15 mouse cellular contexts compared by ENCODE assay signal in the genomic region with DNA sequence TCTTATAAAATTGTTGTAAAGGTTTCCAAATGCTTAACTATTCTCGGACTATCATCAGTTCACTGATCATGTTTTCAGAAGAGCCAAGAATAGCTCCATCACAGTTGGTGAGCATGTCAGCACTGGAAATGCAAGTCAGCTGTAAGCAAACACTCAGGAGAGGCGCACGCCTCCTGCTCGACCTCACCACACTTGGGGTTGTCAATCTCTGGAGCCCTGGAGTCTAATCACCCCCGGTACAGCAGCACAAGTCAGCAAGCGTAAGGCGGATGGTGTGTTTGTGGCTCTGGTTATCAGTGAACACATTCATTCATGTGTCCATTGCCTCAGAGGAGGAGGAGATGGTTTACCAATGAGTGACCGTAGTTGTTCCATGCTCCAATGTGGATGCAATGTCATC. TPM values are rescaled to one million over a fixed set of nuclear protein-coding genes. Genes with fewer than 3 reads are reported as not detected.
DNase-seq lines count a peak whose midpoint lies in the region; ATAC-seq lines count a peak whose summit lies in the region.
"Had no signal": no experiment of that assay in that cellular context is flagged by ENCODE, and none has a peak within 500 bp of the region (broad histone marks: within the 10 kb centered on the region; RNA-seq: fewer than 3 reads in every experiment).

No protein-coding gene starts in this region.

- H3K9me3 ChIP-seq in heart, embryonic 15.5 days (replicated peaks), result no peaks in the 10 kb centered on the region; the same call in 1 of the 2 replicates
- no peaks in the 10 kb centered on the region for H3K9me3 ChIP-seq in liver, embryonic 15.5 days (replicated peaks)
- peaks cover 6% of the 10 kb centered on the region for H3K9me3 ChIP-seq in hindbrain, embryonic 16.5 days (ENCODE audit: control insufficient read depth, low read length)
- H3K9me3 ChIP-seq in forebrain, embryonic 15.5 days, result no peaks in the 10 kb centered on the region
- H3K9me3 ChIP-seq: hindbrain, embryonic 12.5 days had no signal

- no peak overlapping the region for H3K4me2 ChIP-seq in heart, embryonic 15.5 days
- no peak overlapping the region for H3K4me2 ChIP-seq in liver, embryonic 15.5 days
- H3K4me2 ChIP-seq in hindbrain, embryonic 16.5 days (ENCODE audit: low read length), result no peak overlapping the region
- no peak overlapping the region for H3K4me2 ChIP-seq in forebrain, embryonic 15.5 days (replicated peaks)
- H3K4me2 ChIP-seq: hindbrain, embryonic 12.5 days had no signal

- 0 out of 2 replicates have a peak, but pooled peaks cover 8% of the 10 kb centered on the region for H3K4me1 ChIP-seq in heart, embryonic 15.5 days (replicated peaks)
- H3K4me1 ChIP-seq in liver, embryonic 15.5 days (replicated peaks), result 0 out of 2 replicates have a peak, but pooled peaks cover 6% of the 10 kb centered on the region
- H3K4me1 ChIP-seq in hindbrain, embryonic 16.5 days (ENCODE audit: control insufficient read depth, insufficient read depth, low read depth, low read length), result no peaks in the 10 kb centered on the region
- no peaks in the 10 kb centered on the region for H3K4me1 ChIP-seq in forebrain, embryonic 15.5 days
- H3K4me1 ChIP-seq: hindbrain, embryonic 12.5 days had no signal

- peaks cover 37% of the 10 kb centered on the region for H3K36me3 ChIP-seq in heart, embryonic 15.5 days
- H3K36me3 ChIP-seq in liver, embryonic 15.5 days (replicated peaks), result peaks cover 18% of the 10 kb centered on the region; the same call in 1 of the 2 replicates
- peaks cover 31% of the 10 kb centered on the region for H3K36me3 ChIP-seq in hindbrain, embryonic 16.5 days (ENCODE audit: control insufficient read depth, insufficient read depth, low read length)
- peaks cover 54% of the 10 kb centered on the region for H3K36me3 ChIP-seq in forebrain, embryonic 15.5 days

- H3K27ac ChIP-seq in heart, embryonic 15.5 days, result no peak overlapping the region
- no peak overlapping the region for H3K27ac ChIP-seq in liver, embryonic 15.5 days (replicated peaks)
- no peak overlapping the region for H3K27ac ChIP-seq in hindbrain, embryonic 16.5 days (ENCODE audit: low read depth, low read length)
- no peak overlapping the region for H3K27ac ChIP-seq in forebrain, embryonic 15.5 days (replicated peaks)
- H3K27ac ChIP-seq: hindbrain, embryonic 12.5 days had no signal

- ATAC-seq in heart, embryonic 15.5 days (replicated peaks; ENCODE audit: insufficient number of reproducible peaks, insufficient read depth, low FRiP score, low read depth), result peak; percentile 47; the same call in 1 of the 2 replicates
- peak; percentile 84 for ATAC-seq in liver, embryonic 15.5 days (ENCODE audit: insufficient read depth)
- no peak for ATAC-seq in hindbrain, embryonic 16.5 days
- ATAC-seq in forebrain, embryonic 15.5 days (replicated peaks), result no peak
- ATAC-seq: forebrain, postnatal 0 days had no signal

- H3K27me3 ChIP-seq in heart, embryonic 15.5 days, result no peaks in the 10 kb centered on the region
- no peaks in the 10 kb centered on the region for H3K27me3 ChIP-seq in liver, embryonic 15.5 days
- no peaks in the 10 kb centered on the region for H3K27me3 ChIP-seq in hindbrain, embryonic 16.5 days (replicated peaks; ENCODE audit: control insufficient read depth, insufficient read depth, low read length)
- H3K27me3 ChIP-seq in forebrain, embryonic 15.5 days, result no peaks in the 10 kb centered on the region
- H3K27me3 ChIP-seq: hindbrain, embryonic 12.5 days had no signal

- no peak overlapping the region for H3K4me3 ChIP-seq in heart, embryonic 15.5 days
- no peak overlapping the region for H3K4me3 ChIP-seq in liver, embryonic 15.5 days (replicated peaks)
- H3K4me3 ChIP-seq in hindbrain, embryonic 16.5 days (ENCODE audit: low read length), result no peak overlapping the region
- no peak overlapping the region for H3K4me3 ChIP-seq in forebrain, embryonic 15.5 days
- H3K4me3 ChIP-seq: hindbrain, embryonic 12.5 days had no signal

- DNase-seq in embryo, embryonic 11 days, result peak; percentile 5
- no peak for DNase-seq in embryo, embryonic 10.5 days (ENCODE audit: low spot score)
- DNase-seq in gastrocnemius, adult 8-10 months (ENCODE audit: low spot score in 2 of 2), result peak; percentile 65 to 78
- DNase-seq in cerebellum, adult 8-10 months, result no peak
- DNase-seq: cerebellum, postnatal 10 days; forebrain, postnatal 0 days; kidney, adult 8-10 months; layer of hippocampus, adult 9-11 months; left cerebral cortex, postnatal 4 days; retina, postnatal 1 day had no signal

- H3K9ac ChIP-seq in heart, embryonic 15.5 days, result no peak overlapping the region
- no peak overlapping the region for H3K9ac ChIP-seq in liver, embryonic 15.5 days
- H3K9ac ChIP-seq in hindbrain, embryonic 16.5 days (ENCODE audit: low read depth, low read length), result no peak overlapping the region
- H3K9ac ChIP-seq in forebrain, embryonic 15.5 days (replicated peaks), result no peak overlapping the region
- H3K9ac ChIP-seq: forebrain, postnatal 0 days; hindbrain, embryonic 12.5 days had no signal

- WGBS in heart, embryonic 15.5 days, result 40% methylated on average over 8 of the region's 8 CpGs
- 36% methylated on average over 8 of the region's 8 CpGs for WGBS in liver, embryonic 15.5 days (ENCODE audit: insufficient replicate concordance)
- WGBS in hindbrain, embryonic 16.5 days, result 89% methylated on average over 8 of the region's 8 CpGs
- 94% methylated on average over 8 of the region's 8 CpGs for WGBS in forebrain, embryonic 15.5 days

RNA-seq across cellular contexts. Expression of a gene that starts 51.7 kb away (rescaled TPM):
- total RNA-seq in gastrocnemius, adult 8-10 months (2022), result 1 to 10 TPM; 6.6 to 8.7 (median 8.1) TPM
- 4.2 and 4.6 TPM in 2 replicates for polyA plus RNA-seq in heart, embryonic 15.5 days (2015; fragmentation: Nextera tagmentation; extraction: Ambion mirVana)
- polyA plus RNA-seq in liver, embryonic 15.5 days (2015; fragmentation: Nextera tagmentation; extraction: Ambion mirVana), result 2.6 and 3.1 TPM in 2 replicates
- polyA plus RNA-seq in hindbrain, embryonic 16.5 days (2015; fragmentation: Nextera tagmentation; extraction: Ambion mirVana), result 8.5 and 9.7 TPM in 2 replicates
- 8.3 and 8.5 TPM in 2 replicates for polyA plus RNA-seq in forebrain, embryonic 15.5 days (2015; fragmentation: Nextera tagmentation; extraction: Ambion mirVana)

Comparison
In these comparisons a context has a peak if more than half of its experiments do, and no peak if none do; other contexts are left out.
1. DNase-seq: peak in embryo, embryonic 11 days (single experiment) and gastrocnemius, adult 8-10 months (2 of 2); none in embryo, embryonic 10.5 days (single experiment) and cerebellum, adult 8-10 months (single experiment).
2. ATAC-seq: peak in heart, embryonic 15.5 days (single experiment) and liver, embryonic 15.5 days (single experiment); none in hindbrain, embryonic 16.5 days (single experiment) and forebrain, embryonic 15.5 days (single experiment).